Mouse (Mus musculus) CH12F3 (cell line): Measurements from ENCODE around the gene Kcnq1.

Experiments used
- in situ Hi-C: fragments of 300-500 bp; cut with MboI; formaldehyde crosslinking; loops from 2 replicates; pipeline ENCODE4 v1.14.3; 2020; ENCODE audit warnings: low sequenced_read_pairs

Gene Kcnq1

GRCm38 (mm10) chr7:143169371-143169770, 63.2 kb downstream of the Kcnq1 start:
- in situ Hi-C loops: no loop called here

- in situ Hi-C loops: no loop called here
Observed at GRCm38 (mm10) chr7:143172914-143173547, 66.9 kb downstream of the Kcnq1 start.

GRCm38 (mm10) chr7:143174633-143175032, 68.5 kb downstream of the Kcnq1 start:
- in situ Hi-C loops: no loop called here

GRCm38 (mm10) chr7:143178831-143179230, 72.7 kb downstream of the Kcnq1 start:
- in situ Hi-C loops: no loop called here

GRCm38 (mm10) chr7:143180761-143181160, 74.6 kb downstream of the Kcnq1 start:
- in situ Hi-C loops: no loop called here

- in situ Hi-C loops: no loop called here
Observed at GRCm38 (mm10) chr7:143181311-143181710, 75.1 kb downstream of the Kcnq1 start.

- in situ Hi-C loops: no loop called here
Observed at GRCm38 (mm10) chr7:143185506-143185905, 79.3 kb downstream of the Kcnq1 start.

GRCm38 (mm10) chr7:143186378-143186777, 80.2 kb downstream of the Kcnq1 start:
- in situ Hi-C loops: no loop called here

GRCm38 (mm10) chr7:143187181-143187580, 81.0 kb downstream of the Kcnq1 start:
- in situ Hi-C loops: no loop called here

- in situ Hi-C loops: no loop called here
Observed at GRCm38 (mm10) chr7:143188589-143188988, 82.4 kb downstream of the Kcnq1 start.

- in situ Hi-C loops: no loop called here
Observed at GRCm38 (mm10) chr7:143189965-143190722, 84.0 kb downstream of the Kcnq1 start.

- in situ Hi-C loops: no loop called here
Observed at GRCm38 (mm10) chr7:143190911-143191310, 84.7 kb downstream of the Kcnq1 start.

GRCm38 (mm10) chr7:143192392-143192791, 86.2 kb downstream of the Kcnq1 start:
- in situ Hi-C loops: no loop called here

GRCm38 (mm10) chr7:143194064-143194463, 87.9 kb downstream of the Kcnq1 start:
- in situ Hi-C loops: no loop called here

GRCm38 (mm10) chr7:143197951-143198440, 91.8 kb downstream of the Kcnq1 start:
- in situ Hi-C loops: no loop called here

GRCm38 (mm10) chr7:143198443-143198842, 92.3 kb downstream of the Kcnq1 start:
- in situ Hi-C loops: no loop called here

- in situ Hi-C loops: no loop called here
Observed at GRCm38 (mm10) chr7:143201255-143201654, 95.1 kb downstream of the Kcnq1 start.

GRCm38 (mm10) chr7:143203897-143204296, 97.7 kb downstream of the Kcnq1 start:
- in situ Hi-C loops: no loop called here

- in situ Hi-C loops: no loop called here
Observed at GRCm38 (mm10) chr7:143207044-143207443, 100.9 kb downstream of the Kcnq1 start.

GRCm38 (mm10) chr7:143210796-143211195, 104.6 kb downstream of the Kcnq1 start:
- in situ Hi-C loops: no loop called here

- in situ Hi-C loops: no loop called here
Observed at GRCm38 (mm10) chr7:143251206-143251605, 145.0 kb downstream of the Kcnq1 start.
